Mouse (Mus musculus) testis, adult 2 months (tissue): ENCODE results near the gene Ap1s3. TPM values are rescaled to one million over a fixed set of nuclear protein-coding genes. Genes with fewer than 3 reads are reported as not detected.

Experiments used
- H3K27ac ChIP-seq: fragments of 200-500 bp; 2 replicates; pipeline ENCODE4 v1.5.1; 2012; ENCODE audit warnings: low read depth, low read length; ENCODE audit not compliant: control insufficient read depth, insufficient read depth
- H3K27me3 ChIP-seq: fragments of 200-500 bp; 2 replicates; pipeline ENCODE4 v1.6.1; 2012; ENCODE audit warnings: mild to moderate bottlenecking, low read length, moderate library complexity; ENCODE audit not compliant: control insufficient read depth, insufficient read depth
- H3K36me3 ChIP-seq: fragments of 200-500 bp; 2 replicates; pipeline ENCODE4 v1.6.1; 2012; ENCODE audit warnings: mild to moderate bottlenecking, low read length; ENCODE audit not compliant: control insufficient read depth, insufficient read depth
- H3K4me1 ChIP-seq: fragments of 200-500 bp; 2 replicates; pipeline ENCODE4 v1.6.1; 2012; ENCODE audit warnings: low read length; ENCODE audit not compliant: control insufficient read depth, insufficient read depth
- H3K4me3 ChIP-seq: fragments of 200-500 bp; 2 replicates; pipeline ENCODE4 v1.5.1; 2012; ENCODE audit warnings: low read depth, mild to moderate bottlenecking, low read length, moderate library complexity, mixed read lengths; ENCODE audit not compliant: control insufficient read depth
- CTCF ChIP-seq: fragments of 200-500 bp; IDR thresholded peaks from 2 replicates; pipeline ENCODE4 v1.5.1; 2012; ENCODE audit warnings: low read depth, mild to moderate bottlenecking, inconsistent platforms, low read length, moderate library complexity; ENCODE audit not compliant: control insufficient read depth, insufficient read depth, insufficient replicate concordance
- POLR2A ChIP-seq: fragments of 200-500 bp; IDR thresholded peaks from 2 replicates; pipeline ENCODE4 v1.6.1; 2012; ENCODE audit warnings: low read depth, mild to moderate bottlenecking, inconsistent platforms, low read length, moderate library complexity; ENCODE audit not compliant: control insufficient read depth
- polyA plus RNA-seq: library from polyadenylated mRNA; depleted of rRNA; stranded (reverse); fragments of >200 nt; gene quantifications from 2 replicates; pipeline ENCODE4 v1.2.3, GENCODE M21; 2012; rRNA removed

The Ap1s3 gene
- polyA plus RNA-seq, result 0.84 and 8.3 TPM in 2 replicates

- H3K27me3 ChIP-seq, result no peaks in the 10 kb centered on the region
- no peak for TF ChIP-seq POLR2A
- TF ChIP-seq CTCF, result no peak
- H3K4me1 ChIP-seq, result peaks cover 4% of the 10 kb centered on the region
- H3K27ac ChIP-seq, result no peak within 1 kb of the TSS
- no peaks in the 10 kb centered on the region for H3K36me3 ChIP-seq
- H3K4me3 ChIP-seq, result peak within 1 kb of the TSS; percentile 45
These were observed at the start of gene Ap1s3 for GRCm38 (mm10) chr1:79671543-79672337. TSS of gene Ap1s3 (minus strand) at chr1:79671972.

GRCm38 (mm10) chr1:79714152-79714923 lies 42.6 kb upstream of the Ap1s3 start:
- H3K27me3 ChIP-seq, result no peaks in the 10 kb centered on the region
- H3K36me3 ChIP-seq, result peaks cover 2% of the 10 kb centered on the region
- no peak overlapping the region for H3K27ac ChIP-seq
- no peaks in the 10 kb centered on the region for H3K4me1 ChIP-seq
- TF ChIP-seq POLR2A (no peak), CTCF (no peak)
- no peak overlapping the region for H3K4me3 ChIP-seq

DNA sequence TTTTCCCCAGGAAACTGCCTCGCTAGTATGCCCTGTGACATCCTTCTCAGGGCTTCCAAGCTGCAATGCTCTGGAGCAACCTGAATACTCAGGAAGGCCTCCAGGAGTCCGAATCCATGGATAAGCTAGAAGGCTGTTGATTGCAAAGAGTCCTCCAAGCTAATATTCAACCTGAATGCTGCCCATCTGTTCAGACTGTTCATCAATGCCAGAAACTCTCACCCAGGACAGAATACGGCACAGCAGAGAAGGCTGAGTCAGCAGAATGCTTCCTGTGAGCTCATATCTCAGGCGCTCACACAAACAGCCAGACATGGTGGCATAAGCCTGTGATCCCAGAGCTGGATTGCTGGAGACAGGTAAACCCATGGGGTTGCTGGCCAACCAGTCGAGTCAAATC lies 41.3 kb upstream of the Ap1s3 start:
- H3K27ac ChIP-seq, result no peak overlapping the region

GRCm38 (mm10) chr1:79711147-79712126 lies 39.7 kb upstream of the Ap1s3 start:
- H3K4me1 ChIP-seq, result no peaks in the 10 kb centered on the region
- no peak overlapping the region for H3K27ac ChIP-seq
- TF ChIP-seq POLR2A, result no peak
- no peak for TF ChIP-seq CTCF
- H3K36me3 ChIP-seq, result peaks cover 2% of the 10 kb centered on the region
- no peak overlapping the region for H3K4me3 ChIP-seq
- H3K27me3 ChIP-seq, result no peaks in the 10 kb centered on the region

More for the DNA sequence above, 41.3 kb upstream of the Ap1s3 start:
- TF ChIP-seq CTCF (no peak), POLR2A (no peak)
- H3K4me1 ChIP-seq, result no peaks in the 10 kb centered on the region
- peaks cover 2% of the 10 kb centered on the region for H3K36me3 ChIP-seq
- no peaks in the 10 kb centered on the region for H3K27me3 ChIP-seq
- no peak overlapping the region for H3K4me3 ChIP-seq

DNA sequence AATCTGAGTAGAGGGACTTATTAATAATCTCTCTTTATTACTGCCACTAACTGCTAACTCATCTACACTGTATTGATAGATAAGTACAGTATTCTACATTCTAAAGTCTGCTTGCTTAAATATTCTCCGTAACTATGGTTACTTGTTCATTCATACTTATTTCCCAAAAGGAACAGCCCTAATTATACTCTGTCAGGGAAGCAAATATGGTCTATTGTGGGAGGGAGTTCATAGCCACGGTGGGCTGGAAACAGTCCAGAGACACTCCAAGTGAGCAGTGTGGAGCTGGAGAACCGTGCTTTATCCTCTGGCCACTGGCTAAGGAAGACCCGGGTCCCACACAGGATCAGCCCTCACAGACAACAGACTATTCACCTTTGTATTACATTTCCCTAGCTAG lies 38.9 kb upstream of the Ap1s3 start:
- H3K36me3 ChIP-seq, result peaks cover 2% of the 10 kb centered on the region
- no peaks in the 10 kb centered on the region for H3K27me3 ChIP-seq
- H3K4me1 ChIP-seq, result no peaks in the 10 kb centered on the region
- TF ChIP-seq CTCF, result no peak
- no peak for TF ChIP-seq POLR2A
- no peak overlapping the region for H3K27ac ChIP-seq
- H3K4me3 ChIP-seq, result no peak overlapping the region

- Histone ChIP-seq H3K36me3 (peaks cover 2% of the 10 kb centered on the region), H3K27ac (no peak overlapping the region), H3K27me3 (no peaks in the 10 kb centered on the region), H3K4me3 (no peak overlapping the region), H3K4me1 (no peaks in the 10 kb centered on the region)
- no peak for TF ChIP-seq POLR2A
- TF ChIP-seq CTCF, result no peak
These were observed 38.4 kb upstream of the Ap1s3 start for GRCm38 (mm10) chr1:79710216-79710615.
